ENCODE assay signal across 8 mouse cellular contexts in the genomic region with DNA sequence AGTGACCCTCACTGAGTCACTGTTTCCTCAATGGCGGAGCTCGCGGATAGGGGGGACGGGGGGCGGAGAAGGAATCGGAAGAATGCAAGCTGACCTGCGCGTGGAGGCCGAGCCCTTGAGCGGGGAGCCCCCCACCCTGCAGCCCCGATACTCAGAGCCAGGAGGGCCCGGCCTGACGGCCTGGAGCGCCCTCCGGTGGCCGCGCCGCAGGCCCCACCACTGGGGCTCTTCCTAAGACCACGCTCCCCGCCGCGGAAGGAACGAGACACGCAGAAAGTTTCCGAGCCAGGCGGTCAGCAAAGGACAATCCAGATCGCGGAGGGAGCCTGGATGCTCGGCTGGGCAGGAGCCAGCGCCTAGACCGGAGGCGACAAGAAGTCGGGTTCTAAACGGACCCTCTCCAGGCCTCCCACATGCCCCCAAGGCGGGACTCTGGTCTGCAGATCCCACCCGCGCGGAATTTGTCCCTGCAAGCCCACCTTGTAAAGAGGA. TPM values are rescaled to one million over a fixed set of nuclear protein-coding genes. Genes with fewer than 3 reads are reported as not detected.
DNase-seq lines count a peak whose midpoint lies in the region; ATAC-seq lines count a peak whose summit lies in the region.

No protein-coding gene starts in this region.

- DNase-seq in CD4-positive helper T cell, adult 2 months (ENCODE audit: low read depth, low spot score): peak; percentile 81
- DNase-seq in c-Kit-negative CD71-positive TER-119-positive erythroid progenitor cells, embryonic 14.5 days (ENCODE audit: low read depth, low spot score): peak; percentile 60
- DNase-seq in forebrain, embryonic 10.5 days (ENCODE audit: extremely low spot score, low spot score): peak; percentile 85
- peak; percentile 77 to 88 for DNase-seq in kidney, postnatal 36 days
- DNase-seq in neural tube, embryonic 11.5 days (ENCODE audit: low spot score): peak; percentile 91

- ATAC-seq in heart, embryonic 15.5 days (replicated peaks; ENCODE audit: insufficient number of reproducible peaks, insufficient read depth, low FRiP score, low read depth): peak; percentile 85
- ATAC-seq in liver, embryonic 15.5 days (ENCODE audit: insufficient read depth): peak; percentile 60
- ATAC-seq in neural tube, embryonic 11.5 days (ENCODE audit: insufficient read depth, low FRiP score, low TSS enrichment): peak; percentile 85
- ATAC-seq in stomach, embryonic 15.5 days (ENCODE audit: insufficient read depth, low FRiP score, low read depth): peak; percentile 77

- no peaks in the 10 kb centered on the region for H3K27me3 ChIP-seq in forebrain, embryonic 10.5 days (ENCODE audit: poor library complexity, severe bottlenecking)
- no peaks in the 10 kb centered on the region for H3K27me3 ChIP-seq in heart, embryonic 15.5 days
- H3K27me3 ChIP-seq in liver, embryonic 15.5 days: no peaks in the 10 kb centered on the region
- H3K27me3 ChIP-seq in neural tube, embryonic 11.5 days (ENCODE audit: control insufficient read depth, insufficient read depth, low read length): no peaks in the 10 kb centered on the region
- no peaks in the 10 kb centered on the region for H3K27me3 ChIP-seq in stomach, embryonic 15.5 days (replicated peaks)

- H3K4me1 ChIP-seq in forebrain, embryonic 10.5 days: peaks cover 40% of the 10 kb centered on the region
- H3K4me1 ChIP-seq in heart, embryonic 15.5 days (replicated peaks): peaks cover 19% of the 10 kb centered on the region
- peaks cover 68% of the 10 kb centered on the region for H3K4me1 ChIP-seq in liver, embryonic 15.5 days (replicated peaks)
- H3K4me1 ChIP-seq in neural tube, embryonic 11.5 days (ENCODE audit: control insufficient read depth, insufficient read depth, low read length): peaks cover 6% of the 10 kb centered on the region; the same call in 1 of the 2 replicates
- peaks cover 19% of the 10 kb centered on the region for H3K4me1 ChIP-seq in stomach, embryonic 15.5 days

- under 1% methylated on average over 38 of the region's 38 CpGs for WGBS in forebrain, embryonic 10.5 days
- under 1% methylated on average over 38 of the region's 38 CpGs for whole genome bisulfite sequencing in heart, embryonic 15.5 days
- WGBS in liver, embryonic 15.5 days (ENCODE audit: insufficient replicate concordance): under 1% methylated on average over 38 of the region's 38 CpGs
- 0% methylated on average over 36 of the region's 38 CpGs for WGBS in neural tube, embryonic 11.5 days
- under 1% methylated on average over 38 of the region's 38 CpGs for WGBS in stomach, embryonic 15.5 days

- H3K4me2 ChIP-seq in heart, embryonic 15.5 days: peak overlapping the region; percentile 97
- peak overlapping the region; percentile 96 for H3K4me2 ChIP-seq in liver, embryonic 15.5 days
- H3K4me2 ChIP-seq in neural tube, embryonic 11.5 days (ENCODE audit: low read depth): peak overlapping the region; percentile 93
- H3K4me2 ChIP-seq in stomach, embryonic 15.5 days: peak overlapping the region; percentile 98

- H3K9me3 ChIP-seq in forebrain, embryonic 10.5 days: no peaks in the 10 kb centered on the region
- H3K9me3 ChIP-seq in heart, embryonic 15.5 days (replicated peaks): no peaks in the 10 kb centered on the region
- H3K9me3 ChIP-seq in liver, embryonic 15.5 days (replicated peaks): no peaks in the 10 kb centered on the region
- H3K9me3 ChIP-seq in neural tube, embryonic 11.5 days (ENCODE audit: control insufficient read depth, low read length): no peaks in the 10 kb centered on the region
- H3K9me3 ChIP-seq in stomach, embryonic 15.5 days: no peaks in the 10 kb centered on the region

- H3K9ac ChIP-seq in heart, embryonic 15.5 days: peak overlapping the region; percentile 93
- peak overlapping the region; percentile 89 for H3K9ac ChIP-seq in liver, embryonic 15.5 days
- H3K9ac ChIP-seq in neural tube, embryonic 11.5 days (ENCODE audit: low read length): peak overlapping the region; percentile 80
- peak overlapping the region; percentile 88 for H3K9ac ChIP-seq in stomach, embryonic 15.5 days

- H3K4me3 ChIP-seq in forebrain, embryonic 10.5 days: peak overlapping the region; percentile 82
- peak overlapping the region; percentile 68 for H3K4me3 ChIP-seq in heart, embryonic 15.5 days
- H3K4me3 ChIP-seq in liver, embryonic 15.5 days (replicated peaks): peak overlapping the region; percentile 89
- H3K4me3 ChIP-seq in neural tube, embryonic 11.5 days (ENCODE audit: low read depth, low read length): peak overlapping the region; percentile 87
- peak overlapping the region; percentile 78 for H3K4me3 ChIP-seq in stomach, embryonic 15.5 days (replicated peaks)

- peak overlapping the region; percentile 90 for H3K27ac ChIP-seq in forebrain, embryonic 10.5 days
- H3K27ac ChIP-seq in heart, embryonic 15.5 days: peak overlapping the region; percentile 92
- peak overlapping the region; percentile 96 for H3K27ac ChIP-seq in liver, embryonic 15.5 days (replicated peaks)
- H3K27ac ChIP-seq in neural tube, embryonic 11.5 days (ENCODE audit: low read depth, low read length): peak overlapping the region; percentile 77
- peak overlapping the region; percentile 89 for H3K27ac ChIP-seq in stomach, embryonic 15.5 days

- peaks cover 2% of the 10 kb centered on the region for H3K36me3 ChIP-seq in forebrain, embryonic 10.5 days (replicated peaks)
- H3K36me3 ChIP-seq in heart, embryonic 15.5 days: no peaks in the 10 kb centered on the region
- H3K36me3 ChIP-seq in liver, embryonic 15.5 days (replicated peaks): no peaks in the 10 kb centered on the region
- no peaks in the 10 kb centered on the region for H3K36me3 ChIP-seq in neural tube, embryonic 11.5 days (ENCODE audit: control insufficient read depth, insufficient read depth, low read length)
- no peaks in the 10 kb centered on the region for H3K36me3 ChIP-seq in stomach, embryonic 15.5 days

RNA-seq across cellular contexts. Expression of a gene that starts 1.4 kb away (rescaled TPM):
- 26.8 and 32.0 TPM in 2 replicates for polyA plus RNA-seq in forebrain, embryonic 10.5 days (2016; fragmentation: Nextera tagmentation; extraction: Ambion mirVana)
- 15.2 and 18.0 TPM in 2 replicates for polyA plus RNA-seq in heart, embryonic 15.5 days (2015; fragmentation: Nextera tagmentation; extraction: Ambion mirVana)
- 7.0 and 7.3 TPM in 2 replicates for polyA plus RNA-seq in liver, embryonic 15.5 days (2015; fragmentation: Nextera tagmentation; extraction: Ambion mirVana)
- 35.0 and 38.1 TPM in 2 replicates for polyA plus RNA-seq in neural tube, embryonic 11.5 days (2014; fragmentation: Nextera tagmentation; extraction: Ambion mirVana)
- polyA plus RNA-seq in stomach, embryonic 15.5 days (2015; fragmentation: Nextera tagmentation; extraction: Ambion mirVana): 14.0 and 15.2 TPM in 2 replicates

RNA-seq across cellular contexts. Expression of a gene that starts 10.2 kb away (rescaled TPM):
- polyA plus RNA-seq in forebrain, embryonic 10.5 days (2016; fragmentation: Nextera tagmentation; extraction: Ambion mirVana): 231 and 246 TPM in 2 replicates
- 132 and 134 TPM in 2 replicates for polyA plus RNA-seq in heart, embryonic 15.5 days (2015; fragmentation: Nextera tagmentation; extraction: Ambion mirVana)
- polyA plus RNA-seq in liver, embryonic 15.5 days (2015; fragmentation: Nextera tagmentation; extraction: Ambion mirVana): 78.6 and 88.4 TPM in 2 replicates
- 228 and 232 TPM in 2 replicates for polyA plus RNA-seq in neural tube, embryonic 11.5 days (2014; fragmentation: Nextera tagmentation; extraction: Ambion mirVana)
- polyA plus RNA-seq in stomach, embryonic 15.5 days (2015; fragmentation: Nextera tagmentation; extraction: Ambion mirVana): 160 and 174 TPM in 2 replicates

Comparison
In these comparisons a context has a peak if more than half of its experiments do, and no peak if none do; other contexts are left out.
1. Peak in every context shown above with its lines: DNase-seq, ATAC-seq, H3K4me3 ChIP-seq and H3K27ac ChIP-seq.